Mouse (Mus musculus): ENCODE data around the gene Csad.
A peak's percentile ranks its signal among the peaks of the same experiment; 100 is the strongest.

Gene Csad

GRCm38 (mm10) chr15:102245891-102246741 is 41.6 kb upstream of the Csad start:
- Histone ChIP-seq H3K4me3 (replicated peaks; ENCODE audit: low read length) (peak overlapping the region; percentile 94), H3K36me3 (ENCODE audit: insufficient read depth, low read length) (peaks cover 13% of the 10 kb centered on the region), H3K4me1 (replicated peaks; ENCODE audit: low read depth, low read length) (peaks cover 73% of the 10 kb centered on the region), H3K27me3 (ENCODE audit: insufficient read depth, low read length) (no peaks in the 10 kb centered on the region), H3K9me3 (ENCODE audit: low read length) (no peaks in the 10 kb centered on the region)
- no peak for TF ChIP-seq POU5F1 (IDR thresholded peaks at IDR 0.05; ENCODE audit: borderline replicate concordance, low read length)
- no peak for TF ChIP-seq CTCF (conservative IDR thresholded peaks at IDR 0.05; ENCODE audit: low read length)
- no peak for TF ChIP-seq NANOG (IDR thresholded peaks at IDR 0.05; ENCODE audit: borderline replicate concordance, low read length)

GRCm38 (mm10) chr15:102245461-102245881 is 40.9 kb upstream of the Csad start:
- H3K9me3 ChIP-seq (ENCODE audit: low read length) = no peaks in the 10 kb centered on the region
- H3K4me3 ChIP-seq (replicated peaks; ENCODE audit: low read length) = peak overlapping the region; percentile 94
- TF ChIP-seq POU5F1 (IDR thresholded peaks at IDR 0.05; ENCODE audit: borderline replicate concordance, low read length) = no peak
- no peak for TF ChIP-seq NANOG (IDR thresholded peaks at IDR 0.05; ENCODE audit: borderline replicate concordance, low read length)
- no peak for TF ChIP-seq CTCF (conservative IDR thresholded peaks at IDR 0.05; ENCODE audit: low read length)
- H3K27me3 ChIP-seq (ENCODE audit: insufficient read depth, low read length) = no peaks in the 10 kb centered on the region
- H3K4me1 ChIP-seq (replicated peaks; ENCODE audit: low read depth, low read length) = peaks cover 73% of the 10 kb centered on the region
- peaks cover 17% of the 10 kb centered on the region for H3K36me3 ChIP-seq (ENCODE audit: insufficient read depth, low read length)

- Histone ChIP-seq H3K9me3 (ENCODE audit: low read length) (no peaks in the 10 kb centered on the region), H3K4me1 (replicated peaks; ENCODE audit: low read depth, low read length) (peaks cover 70% of the 10 kb centered on the region)
- TF ChIP-seq POU5F1 (IDR thresholded peaks at IDR 0.05; ENCODE audit: borderline replicate concordance, low read length) (no peak), CTCF (conservative IDR thresholded peaks at IDR 0.05; ENCODE audit: low read length) (no peak)
Observed at GRCm38 (mm10) chr15:102244306-102245191, 40.0 kb upstream of the Csad start.

GRCm38 (mm10) chr15:102243229-102244190 is 39.0 kb upstream of the Csad start:
- Histone ChIP-seq H3K27me3 (ENCODE audit: insufficient read depth, low read length) (no peaks in the 10 kb centered on the region), H3K9me3 (ENCODE audit: low read length) (no peaks in the 10 kb centered on the region), H3K4me3 (replicated peaks; ENCODE audit: low read length) (peak overlapping the region; percentile 94), H3K4me1 (replicated peaks; ENCODE audit: low read depth, low read length) (peaks cover 70% of the 10 kb centered on the region), H3K36me3 (ENCODE audit: insufficient read depth, low read length) (peaks cover 34% of the 10 kb centered on the region)
- peak; percentile 93 for TF ChIP-seq POU5F1 (IDR thresholded peaks at IDR 0.05; ENCODE audit: borderline replicate concordance, low read length)
- TF ChIP-seq NANOG (IDR thresholded peaks at IDR 0.05; ENCODE audit: borderline replicate concordance, low read length) = peak; percentile 31; the same call in 1 of the 2 replicates
- no peak for TF ChIP-seq CTCF (conservative IDR thresholded peaks at IDR 0.05; ENCODE audit: low read length)

More at GRCm38 (mm10) chr15:102244306-102245191, 40.0 kb upstream of the Csad start:
- H3K4me3 ChIP-seq (replicated peaks; ENCODE audit: low read length) = peak overlapping the region; percentile 94
- H3K27me3 ChIP-seq (ENCODE audit: insufficient read depth, low read length) = no peaks in the 10 kb centered on the region
- H3K36me3 ChIP-seq (ENCODE audit: insufficient read depth, low read length) = peaks cover 24% of the 10 kb centered on the region

- TF ChIP-seq CTCF (conservative IDR thresholded peaks at IDR 0.05; ENCODE audit: low read length) (no peak), POU5F1 (IDR thresholded peaks at IDR 0.05; ENCODE audit: borderline replicate concordance, low read length) (no peak)
- H3K27me3 ChIP-seq (ENCODE audit: insufficient read depth, low read length) = no peaks in the 10 kb centered on the region
- H3K4me3 ChIP-seq (replicated peaks; ENCODE audit: low read length) = peak overlapping the region; percentile 94
- peaks cover 72% of the 10 kb centered on the region for H3K4me1 ChIP-seq (replicated peaks; ENCODE audit: low read depth, low read length)
- H3K36me3 ChIP-seq (ENCODE audit: insufficient read depth, low read length) = peaks cover 43% of the 10 kb centered on the region
- no peaks in the 10 kb centered on the region for H3K9me3 ChIP-seq (ENCODE audit: low read length)
Observed at GRCm38 (mm10) chr15:102242404-102243228, 38.1 kb upstream of the Csad start.

- no peaks in the 10 kb centered on the region for H3K27me3 ChIP-seq (ENCODE audit: insufficient read depth, low read length)
- H3K4me3 ChIP-seq (replicated peaks; ENCODE audit: low read length) = peak overlapping the region; percentile 94
- peaks cover 63% of the 10 kb centered on the region for H3K36me3 ChIP-seq (ENCODE audit: insufficient read depth, low read length)
- no peaks in the 10 kb centered on the region for H3K9me3 ChIP-seq (ENCODE audit: low read length)
- H3K4me1 ChIP-seq (replicated peaks; ENCODE audit: low read depth, low read length) = peaks cover 92% of the 10 kb centered on the region
- no peak for TF ChIP-seq NANOG (IDR thresholded peaks at IDR 0.05; ENCODE audit: borderline replicate concordance, low read length)
- no peak for TF ChIP-seq CTCF (conservative IDR thresholded peaks at IDR 0.05; ENCODE audit: low read length)
- TF ChIP-seq POU5F1 (IDR thresholded peaks at IDR 0.05; ENCODE audit: borderline replicate concordance, low read length) = no peak
Observed at GRCm38 (mm10) chr15:102240607-102241006, 36.1 kb upstream of the Csad start.

GRCm38 (mm10) chr15:102239851-102240250 is 35.3 kb upstream of the Csad start:
- Histone ChIP-seq H3K4me3 (replicated peaks; ENCODE audit: low read length) (peak overlapping the region; percentile 94), H3K4me1 (replicated peaks; ENCODE audit: low read depth, low read length) (peaks cover 93% of the 10 kb centered on the region), H3K27me3 (ENCODE audit: insufficient read depth, low read length) (no peaks in the 10 kb centered on the region), H3K36me3 (ENCODE audit: insufficient read depth, low read length) (peaks cover 71% of the 10 kb centered on the region), H3K9me3 (ENCODE audit: low read length) (no peaks in the 10 kb centered on the region)
- TF ChIP-seq POU5F1 (IDR thresholded peaks at IDR 0.05; ENCODE audit: borderline replicate concordance, low read length) (no peak), NANOG (IDR thresholded peaks at IDR 0.05; ENCODE audit: borderline replicate concordance, low read length) (no peak), CTCF (conservative IDR thresholded peaks at IDR 0.05; ENCODE audit: low read length) (no peak)

Data from E14TG2a.4 (cell line).